Mouse (Mus musculus): ENCODE results near the gene Ttyh3. TPM values are rescaled to one million over a fixed set of nuclear protein-coding genes. Genes with fewer than 3 reads are reported as not detected.

Ttyh3 gene
- total and polyA plus RNA-seq, 2 experiments from 2014 or later: 8.9 to 53.2 TPM

GRCm38 (mm10) chr5:140619895-140620736 is 28.7 kb downstream of the Ttyh3 start:
- no peak for ATAC-seq (ENCODE audit: insufficient read depth, low read depth)
- 52% methylated on average over 7 of the region's 7 CpGs for WGBS
- no peak for TF ChIP-seq EP300 (IDR thresholded peaks at IDR 0.05; ENCODE audit: low read depth)
- TF ChIP-seq CTCF (IDR thresholded peaks at IDR 0.05; ENCODE audit: low read depth): no peak
- Histone ChIP-seq H3K4me1 (ENCODE audit: control insufficient read depth, insufficient read depth) (no peaks in the 10 kb centered on the region), H3K27me3 (ENCODE audit: control insufficient read depth, insufficient read depth, low read length) (no peaks in the 10 kb centered on the region), H3K4me2 (ENCODE audit: low read depth, low read length) (no peak overlapping the region), H3K27ac (ENCODE audit: low read depth) (no peak overlapping the region), H3K9me3 (replicated peaks; ENCODE audit: control insufficient read depth, low read length) (no peaks in the 10 kb centered on the region), H3K9ac (replicated peaks; ENCODE audit: low read depth, low read length) (no peak overlapping the region), H3K4me3 (ENCODE audit: low read depth, low read length) (no peak overlapping the region), H3K36me3 (replicated peaks; ENCODE audit: control insufficient read depth, insufficient read depth, low read length) (peaks cover 30% of the 10 kb centered on the region)
- no peak for DNase-seq (ENCODE audit: low spot score)

GRCm38 (mm10) chr5:140619151-140619771 is 29.6 kb downstream of the Ttyh3 start:
- Histone ChIP-seq H3K9me3 (replicated peaks; ENCODE audit: control insufficient read depth, low read length) (no peaks in the 10 kb centered on the region), H3K9ac (replicated peaks; ENCODE audit: low read depth, low read length) (no peak overlapping the region), H3K27me3 (ENCODE audit: control insufficient read depth, insufficient read depth, low read length) (no peaks in the 10 kb centered on the region), H3K4me1 (ENCODE audit: control insufficient read depth, insufficient read depth) (no peaks in the 10 kb centered on the region), H3K27ac (ENCODE audit: low read depth) (no peak overlapping the region), H3K36me3 (replicated peaks; ENCODE audit: control insufficient read depth, insufficient read depth, low read length) (peaks cover 22% of the 10 kb centered on the region), H3K4me3 (ENCODE audit: low read depth, low read length) (no peak overlapping the region), H3K4me2 (ENCODE audit: low read depth, low read length) (no peak overlapping the region)
- DNase-seq (ENCODE audit: low spot score) (peak; percentile 54), ATAC-seq (ENCODE audit: insufficient read depth, low read depth) (0 out of 2 replicates have a peak, but pooled peaks have one; percentile 37)
- 19% methylated on average over 6 of the region's 6 CpGs for WGBS
- TF ChIP-seq EP300 (IDR thresholded peaks at IDR 0.05; ENCODE audit: low read depth): no peak
- peak; percentile 84 for TF ChIP-seq CTCF (IDR thresholded peaks at IDR 0.05; ENCODE audit: low read depth)

DNA sequence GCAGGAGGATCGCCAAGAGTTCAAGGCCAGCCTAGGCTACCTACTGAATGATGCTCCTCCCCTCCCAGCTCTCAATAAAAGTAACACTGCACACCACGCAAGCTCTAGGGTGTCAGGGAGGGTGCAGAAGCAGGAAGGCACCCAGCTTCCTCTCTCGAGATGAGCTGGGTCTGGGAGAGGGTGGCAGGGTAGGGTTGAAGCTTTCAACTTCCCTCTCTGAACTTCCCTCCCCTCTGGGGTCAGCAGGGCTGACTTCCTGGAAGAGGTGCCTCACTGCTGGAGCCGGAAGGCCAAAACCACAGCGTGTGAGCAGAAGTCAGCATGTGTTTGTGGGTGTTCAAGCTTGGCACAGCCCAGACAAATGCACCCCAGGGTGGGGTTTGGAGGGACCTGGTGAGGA is 31.1 kb downstream of the Ttyh3 start:
- no peak for ATAC-seq (ENCODE audit: insufficient read depth, low read depth)
- 66% methylated on average over 5 of the region's 5 CpGs for WGBS
- no peaks in the 10 kb centered on the region for H3K4me1 ChIP-seq (ENCODE audit: control insufficient read depth, insufficient read depth)
- H3K27ac ChIP-seq (ENCODE audit: low read depth): no peak overlapping the region
- H3K4me3 ChIP-seq (ENCODE audit: low read depth, low read length): no peak overlapping the region
- TF ChIP-seq EP300 (IDR thresholded peaks at IDR 0.05; ENCODE audit: low read depth): no peak
- no peak for TF ChIP-seq CTCF (IDR thresholded peaks at IDR 0.05; ENCODE audit: low read depth)
- no peaks in the 10 kb centered on the region for H3K9me3 ChIP-seq (replicated peaks; ENCODE audit: control insufficient read depth, low read length)
- H3K27me3 ChIP-seq (ENCODE audit: control insufficient read depth, insufficient read depth, low read length): 0 out of 2 replicates have a peak, but pooled peaks cover 4% of the 10 kb centered on the region
- no peak overlapping the region for H3K9ac ChIP-seq (replicated peaks; ENCODE audit: low read depth, low read length)
- peaks cover 8% of the 10 kb centered on the region for H3K36me3 ChIP-seq (replicated peaks; ENCODE audit: control insufficient read depth, insufficient read depth, low read length)
- H3K4me2 ChIP-seq (ENCODE audit: low read depth, low read length): no peak overlapping the region
- DNase-seq (ENCODE audit: low spot score): no peak

DNA sequence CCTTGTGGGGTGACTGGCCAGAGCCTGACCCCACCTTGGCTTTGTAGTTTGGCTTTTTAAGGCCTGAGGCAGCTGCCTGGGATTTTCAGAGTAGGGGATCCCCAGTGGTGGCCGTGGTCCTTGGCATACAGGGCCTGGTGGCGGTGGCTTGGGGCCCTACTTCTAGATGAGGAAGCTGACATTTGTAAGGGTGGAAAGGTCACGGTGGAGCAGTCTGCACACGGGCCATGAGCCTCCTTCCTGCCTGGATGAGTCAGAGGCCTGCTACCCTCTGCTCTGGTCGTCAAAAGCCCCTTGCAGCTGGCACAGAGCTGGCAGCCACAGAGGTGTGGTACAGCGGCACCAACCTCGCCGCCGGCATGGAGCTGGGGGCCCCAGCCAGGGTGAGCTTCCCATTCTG is 32.1 kb downstream of the Ttyh3 start:
- TF ChIP-seq CTCF (IDR thresholded peaks at IDR 0.05; ENCODE audit: low read depth) (no peak), EP300 (IDR thresholded peaks at IDR 0.05; ENCODE audit: low read depth) (no peak)
- peaks cover 3% of the 10 kb centered on the region; the same call in 1 of the 2 replicates for H3K4me1 ChIP-seq (ENCODE audit: control insufficient read depth, insufficient read depth)
- peak overlapping the region; percentile 8; the same call in 1 of the 2 replicates for H3K27ac ChIP-seq (ENCODE audit: low read depth)
- no peak for ATAC-seq (ENCODE audit: insufficient read depth, low read depth)
- H3K27me3 ChIP-seq (ENCODE audit: control insufficient read depth, insufficient read depth, low read length): 0 out of 2 replicates have a peak, but pooled peaks cover 7% of the 10 kb centered on the region
- H3K9me3 ChIP-seq (replicated peaks; ENCODE audit: control insufficient read depth, low read length): no peaks in the 10 kb centered on the region
- H3K36me3 ChIP-seq (replicated peaks; ENCODE audit: control insufficient read depth, insufficient read depth, low read length): no peaks in the 10 kb centered on the region
- no peak overlapping the region for H3K4me2 ChIP-seq (ENCODE audit: low read depth, low read length)
- no peak overlapping the region for H3K4me3 ChIP-seq (ENCODE audit: low read depth, low read length)
- no peak overlapping the region for H3K9ac ChIP-seq (replicated peaks; ENCODE audit: low read depth, low read length)
- 54% methylated on average over 9 of the region's 9 CpGs for WGBS
- no peak for DNase-seq (ENCODE audit: low spot score)

DNA sequence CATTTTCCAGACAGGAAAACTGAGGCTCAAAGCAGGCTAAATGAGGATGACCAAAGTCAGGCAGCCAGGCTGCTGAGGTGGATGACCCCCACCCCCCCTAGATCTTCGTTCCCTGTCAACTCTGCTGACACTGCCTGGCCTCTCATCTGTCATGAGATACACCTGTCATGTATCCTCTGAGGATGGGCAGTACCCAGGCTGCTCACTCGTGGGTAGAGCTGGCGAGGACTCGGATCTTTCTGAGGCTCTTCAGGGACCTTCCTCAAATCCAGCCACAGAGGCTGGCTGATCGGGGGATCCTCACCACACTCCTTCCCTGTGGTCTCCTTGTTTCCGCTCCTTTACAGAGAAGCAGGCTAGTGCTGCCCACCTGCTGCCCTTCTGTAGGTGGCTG is 32.7 kb downstream of the Ttyh3 start:
- H3K9me3 ChIP-seq (replicated peaks; ENCODE audit: control insufficient read depth, low read length): no peaks in the 10 kb centered on the region
- H3K36me3 ChIP-seq (replicated peaks; ENCODE audit: control insufficient read depth, insufficient read depth, low read length): no peaks in the 10 kb centered on the region
- no peak overlapping the region for H3K4me2 ChIP-seq (ENCODE audit: low read depth, low read length)
- H3K4me1 ChIP-seq (ENCODE audit: control insufficient read depth, insufficient read depth): peaks cover 9% of the 10 kb centered on the region
- 81% methylated on average over 6 of the region's 6 CpGs for WGBS
- no peak overlapping the region for H3K9ac ChIP-seq (replicated peaks; ENCODE audit: low read depth, low read length)
- DNase-seq (ENCODE audit: low spot score) (no peak), ATAC-seq (ENCODE audit: insufficient read depth, low read depth) (no peak)
- 0 out of 2 replicates have a peak, but pooled peaks cover 7% of the 10 kb centered on the region for H3K27me3 ChIP-seq (ENCODE audit: control insufficient read depth, insufficient read depth, low read length)
- no peak overlapping the region for H3K4me3 ChIP-seq (ENCODE audit: low read depth, low read length)
- TF ChIP-seq EP300 (IDR thresholded peaks at IDR 0.05; ENCODE audit: low read depth): no peak
- 0 out of 2 replicates have a peak overlapping the region, but pooled peaks have one; percentile 8 for H3K27ac ChIP-seq (ENCODE audit: low read depth)
